Mouse (Mus musculus) thymus, adult 2 months (tissue): ENCODE results near the gene Mocs2. TPM values are rescaled to one million over a fixed set of nuclear protein-coding genes. Genes with fewer than 3 reads are reported as not detected.

Experiments used
- DNase-seq: peaks from one replicate; pipeline ENCODE4 v3.0.0; 2021
- H3K27ac ChIP-seq: fragments of 200-500 bp; 2 replicates; pipeline ENCODE4 v1.5.1; 2012; ENCODE audit warnings: low read length, control low read depth; ENCODE audit not compliant: control insufficient read depth, insufficient read depth
- H3K27me3 ChIP-seq: fragments of 200-500 bp; 2 replicates; pipeline ENCODE4 v1.6.1; 2012; ENCODE audit warnings: mild to moderate bottlenecking, low read length, moderate library complexity, mixed read lengths; ENCODE audit not compliant: control insufficient read depth, insufficient read depth
- H3K36me3 ChIP-seq: fragments of 200-500 bp; 2 replicates; pipeline ENCODE4 v1.6.1; 2012; ENCODE audit warnings: mild to moderate bottlenecking, low read length, moderate library complexity; ENCODE audit not compliant: control insufficient read depth, insufficient read depth
- H3K4me1 ChIP-seq: fragments of 200-500 bp; replicated peaks from 2 replicates; pipeline ENCODE4 v1.6.1; 2012; ENCODE audit warnings: low read length; ENCODE audit not compliant: control insufficient read depth, insufficient read depth
- H3K4me3 ChIP-seq: fragments of 200-500 bp; 2 replicates; pipeline ENCODE4 v1.5.1; 2012; ENCODE audit warnings: mild to moderate bottlenecking, low read length, control low read depth, moderate library complexity; ENCODE audit not compliant: control insufficient read depth, insufficient read depth
- CTCF ChIP-seq: fragments of 200-500 bp; IDR thresholded peaks from 2 replicates; pipeline ENCODE4 v1.5.1; 2012; ENCODE audit warnings: mild to moderate bottlenecking, control low read depth, low read length, moderate library complexity, borderline replicate concordance; ENCODE audit not compliant: control insufficient read depth, poor library complexity, insufficient read depth; ENCODE audit errors: extremely low read depth
- POLR2A ChIP-seq: fragments of 200-500 bp; IDR thresholded peaks from 2 replicates; pipeline ENCODE4 v1.6.1; 2012; ENCODE audit warnings: mild to moderate bottlenecking, low read length, control low read depth, moderate library complexity; ENCODE audit not compliant: control insufficient read depth, poor library complexity, insufficient read depth; ENCODE audit errors: extremely low read depth
- WGBS: fragments of 180-500 bp; shearing (Covaris S2); methylation state at CpG from one replicate; pipeline ENCODE4 v1.1.7; 2018; 5-methylcytosine and 5-hydroxymethylcytosine counted together
- polyA plus RNA-seq: library from polyadenylated mRNA; depleted of rRNA; stranded (reverse); fragments of >200 nt; gene quantifications from 2 replicates; pipeline ENCODE4 v1.2.3, GENCODE M21; 2012

Mocs2 gene
- polyA plus RNA-seq, 1 experiment = 11.4 TPM

DNA sequence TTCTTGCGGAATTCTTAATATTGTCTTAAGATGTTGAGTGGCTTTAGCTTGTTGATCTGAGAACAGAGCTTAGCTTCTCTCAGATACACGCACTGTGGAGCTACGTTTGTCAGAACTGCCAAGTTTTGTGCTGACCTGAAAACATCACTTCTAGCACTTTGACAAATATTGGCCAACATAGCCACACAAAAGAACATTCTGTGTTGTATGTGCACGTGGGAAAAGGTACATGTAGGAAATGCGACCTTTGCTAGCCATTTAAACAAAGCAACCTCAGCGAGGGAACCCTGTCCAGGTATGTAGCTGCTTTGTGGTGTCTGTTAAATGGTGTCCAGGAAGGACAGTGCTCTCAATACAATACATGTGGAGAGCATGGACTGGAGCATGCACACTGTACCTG, 36.0 kb downstream of the Mocs2 start:
- Histone ChIP-seq H3K4me3 (no peak overlapping the region), H3K36me3 (no peaks in the 10 kb centered on the region), H3K27ac (no peak overlapping the region), H3K4me1 (no peaks in the 10 kb centered on the region), H3K27me3 (no peaks in the 10 kb centered on the region)
- DNase-seq = no peak
- WGBS = 97% methylated on average over 6 of the region's 6 CpGs
- TF ChIP-seq CTCF = no peak
- TF ChIP-seq POLR2A = no peak

GRCm38 (mm10) chr13:114854428-114854827, 36.4 kb downstream of the Mocs2 start:
- no peak overlapping the region for H3K27ac ChIP-seq
- no peak for DNase-seq
- H3K4me1 ChIP-seq = no peaks in the 10 kb centered on the region
- TF ChIP-seq CTCF (no peak), POLR2A (no peak)
- 98% methylated on average over 3 of the region's 3 CpGs for WGBS
- H3K36me3 ChIP-seq = no peaks in the 10 kb centered on the region
- H3K27me3 ChIP-seq = no peaks in the 10 kb centered on the region
- H3K4me3 ChIP-seq = no peak overlapping the region

DNA sequence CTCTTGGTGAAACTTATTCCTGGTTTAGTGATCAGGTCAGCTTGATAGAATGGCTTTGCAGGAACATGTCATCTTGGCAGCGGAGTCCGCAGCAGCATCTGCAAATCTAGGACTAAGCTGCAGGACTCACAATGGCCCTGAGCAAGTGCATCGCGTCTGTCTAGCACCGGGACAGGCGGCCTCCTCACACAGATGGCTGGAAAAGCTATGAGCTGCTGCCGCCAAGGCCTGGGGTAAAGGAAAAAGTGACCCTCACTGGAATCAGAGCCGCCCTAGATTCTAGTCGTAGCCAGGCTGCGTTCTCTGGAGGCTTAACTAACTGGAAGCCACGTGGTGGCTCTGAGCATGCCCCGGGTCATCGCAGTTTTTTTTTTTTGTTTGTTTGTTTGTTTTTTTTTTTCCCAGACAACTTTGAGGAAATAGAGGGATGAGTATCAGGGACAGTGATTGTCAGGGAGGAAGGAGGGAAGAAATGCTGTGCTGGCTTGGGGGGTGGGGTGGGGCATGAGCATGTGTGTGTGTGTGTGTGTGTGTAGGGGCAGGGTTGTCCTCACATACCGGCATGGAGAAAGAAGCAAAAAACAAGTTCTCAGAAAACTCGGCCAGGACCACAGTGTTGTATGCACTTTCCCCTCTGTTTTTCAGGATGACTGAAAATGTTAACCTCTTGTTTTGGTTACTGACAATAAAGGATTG, 37.7 kb downstream of the Mocs2 start:
- Histone ChIP-seq H3K27me3 (no peaks in the 10 kb centered on the region), H3K36me3 (no peaks in the 10 kb centered on the region), H3K4me1 (no peaks in the 10 kb centered on the region), H3K4me3 (no peak overlapping the region), H3K27ac (no peak overlapping the region)
- TF ChIP-seq POLR2A (no peak), CTCF (no peak)
- WGBS = 89% methylated on average over 15 of the region's 15 CpGs
- DNase-seq = no peak

- DNase-seq = no peak
- Histone ChIP-seq H3K4me1 (no peaks in the 10 kb centered on the region), H3K36me3 (no peaks in the 10 kb centered on the region), H3K4me3 (no peak overlapping the region), H3K27me3 (no peaks in the 10 kb centered on the region), H3K27ac (no peak overlapping the region)
- no peak for TF ChIP-seq CTCF
- TF ChIP-seq POLR2A = no peak
- WGBS = 92% methylated on average over 7 of the region's 7 CpGs
Measured at GRCm38 (mm10) chr13:114856269-114856627, 38.2 kb downstream of the Mocs2 start.

DNA sequence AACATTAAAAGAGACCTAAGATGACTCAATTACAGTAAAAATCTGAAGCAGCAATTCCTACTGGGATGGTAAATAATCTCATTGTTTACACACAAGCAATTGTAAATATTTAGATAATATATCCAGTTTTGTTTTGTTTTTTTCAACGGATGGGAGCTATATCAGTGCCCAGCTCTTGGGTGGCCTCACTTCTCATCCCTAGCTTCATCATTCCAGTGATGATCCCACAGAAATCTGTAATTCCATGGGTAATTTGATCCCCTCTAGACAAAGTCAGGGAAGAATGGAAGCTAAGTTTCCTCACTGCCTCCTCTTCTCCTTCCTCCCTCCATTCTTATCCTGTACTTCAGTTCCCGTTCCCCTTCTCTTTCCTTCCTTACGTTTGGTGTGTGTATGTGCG, 39.5 kb downstream of the Mocs2 start:
- 92% methylated on average over 4 of the region's 4 CpGs for WGBS
- no peaks in the 10 kb centered on the region for H3K36me3 ChIP-seq
- no peak overlapping the region for H3K4me3 ChIP-seq
- no peak for TF ChIP-seq CTCF
- TF ChIP-seq POLR2A = no peak
- DNase-seq = no peak
- no peaks in the 10 kb centered on the region for H3K4me1 ChIP-seq
- H3K27me3 ChIP-seq = no peaks in the 10 kb centered on the region
- H3K27ac ChIP-seq = no peak overlapping the region

DNA sequence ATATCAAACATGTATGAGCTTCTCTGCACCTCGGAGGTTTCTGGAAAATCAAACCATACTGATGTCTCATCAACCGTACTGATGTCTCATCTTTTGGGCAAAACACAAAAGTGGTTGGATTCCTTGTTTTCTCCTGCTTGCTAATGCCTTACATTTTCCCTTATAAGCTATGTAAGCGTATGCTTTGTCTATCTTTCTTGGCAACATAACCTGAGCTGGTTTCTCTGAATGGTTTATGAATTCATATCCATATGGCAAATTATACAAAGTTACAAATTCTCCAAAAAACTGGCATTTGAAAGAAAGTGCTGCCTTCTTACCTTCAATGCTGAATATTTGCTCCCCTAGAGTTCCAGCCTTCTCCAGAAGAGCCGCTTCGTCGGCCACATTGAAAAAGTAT, 56.7 kb downstream of the Mocs2 start:
- no peak for TF ChIP-seq CTCF
- no peak for TF ChIP-seq POLR2A
- no peaks in the 10 kb centered on the region for H3K36me3 ChIP-seq
- 97% methylated on average over 6 of the region's 6 CpGs for WGBS

DNA sequence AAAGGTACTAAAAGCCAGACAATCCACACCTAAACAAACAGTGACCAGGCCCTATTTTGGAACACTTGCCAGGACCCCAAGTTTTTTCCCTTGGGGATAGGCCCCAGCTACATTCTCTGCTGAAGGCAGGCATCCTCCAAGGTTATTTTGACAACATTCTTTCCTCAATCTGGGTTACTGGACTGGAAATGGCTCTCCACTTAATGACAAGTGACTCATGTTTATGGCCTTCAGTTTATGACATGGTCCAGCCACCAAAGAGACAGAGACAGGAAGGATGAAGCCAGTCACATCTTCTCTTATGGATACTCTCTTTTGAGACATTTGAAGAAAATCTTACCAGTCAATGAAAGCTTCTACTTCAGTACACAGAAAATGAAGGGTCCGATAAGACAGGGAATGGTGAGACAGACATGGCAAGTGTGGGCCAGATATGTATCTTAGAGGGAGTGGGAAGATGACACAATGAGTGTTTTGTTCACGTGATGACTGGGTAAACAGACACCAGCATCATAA, 58.0 kb downstream of the Mocs2 start:
- DNase-seq = no peak
- Histone ChIP-seq H3K4me1 (no peaks in the 10 kb centered on the region), H3K27me3 (no peaks in the 10 kb centered on the region), H3K4me3 (no peak overlapping the region), H3K27ac (no peak overlapping the region), H3K36me3 (no peaks in the 10 kb centered on the region)
- 92% methylated on average over 2 of the region's 2 CpGs for WGBS
- no peak for TF ChIP-seq POLR2A
- TF ChIP-seq CTCF = no peak

More for the DNA sequence above, 56.7 kb downstream of the Mocs2 start:
- Histone ChIP-seq H3K4me3 (no peak overlapping the region), H3K4me1 (no peaks in the 10 kb centered on the region), H3K27ac (no peak overlapping the region), H3K27me3 (no peaks in the 10 kb centered on the region)
- DNase-seq = no peak
